Mouse (Mus musculus) cerebellum, adult 11 months (tissue): Measurements from ENCODE around the gene Tbl3.

Experiments
- DNase-seq: peaks from one replicate; pipeline ENCODE4 v3.0.0; 2022

The Tbl3 gene

GRCm38 (mm10) chr17:24706982-24707800 is at the start of gene Tbl3:
Gene Tbl3, minus strand, starts transcription at chr17:24707660.
- peak; percentile 87 for DNase-seq

GRCm38 (mm10) chr17:24752415-24753394 is 45.2 kb upstream of the Tbl3 start, which contains the start of gene Hs3st6:
Gene Hs3st6, plus strand, starts transcription at chr17:24752988.
- no peak for DNase-seq

GRCm38 (mm10) chr17:24751528-24751927 is 44.1 kb upstream of the Tbl3 start:
- no peak for DNase-seq

GRCm38 (mm10) chr17:24746986-24747385 is 39.5 kb upstream of the Tbl3 start:
- DNase-seq, result no peak

GRCm38 (mm10) chr17:24745526-24746497 is 38.4 kb upstream of the Tbl3 start:
- peak; percentile 58 for DNase-seq

- DNase-seq, result no peak
Measured at GRCm38 (mm10) chr17:24744381-24744780, 36.9 kb upstream of the Tbl3 start.

GRCm38 (mm10) chr17:24743896-24744295 is 36.4 kb upstream of the Tbl3 start:
- no peak for DNase-seq

- no peak for DNase-seq
Measured at GRCm38 (mm10) chr17:24742307-24742706, 34.8 kb upstream of the Tbl3 start.

GRCm38 (mm10) chr17:24739926-24740325 is 32.5 kb upstream of the Tbl3 start:
- DNase-seq, result no peak

- DNase-seq, result no peak
Measured at GRCm38 (mm10) chr17:24738238-24738637, 30.8 kb upstream of the Tbl3 start.

- DNase-seq, result no peak
Measured at GRCm38 (mm10) chr17:24737135-24737810, 29.8 kb upstream of the Tbl3 start.

- DNase-seq, result peak; percentile 89
Measured at GRCm38 (mm10) chr17:24736330-24737051, 29.0 kb upstream of the Tbl3 start, which contains the start of gene Msrb1. Gene Msrb1, plus strand, starts transcription at chr17:24736642.

- DNase-seq, result no peak
Measured at GRCm38 (mm10) chr17:24735446-24735845, 28.0 kb upstream of the Tbl3 start.

- no peak for DNase-seq
Measured at GRCm38 (mm10) chr17:24734513-24734912, 27.1 kb upstream of the Tbl3 start.

GRCm38 (mm10) chr17:24733434-24734050 is 26.1 kb upstream of the Tbl3 start:
- DNase-seq, result no peak

GRCm38 (mm10) chr17:24732233-24732935 is 24.9 kb upstream of the Tbl3 start:
- DNase-seq, result no peak

GRCm38 (mm10) chr17:24730787-24731186 is 23.3 kb upstream of the Tbl3 start:
- no peak for DNase-seq

GRCm38 (mm10) chr17:24729067-24729466 is 21.6 kb upstream of the Tbl3 start:
- no peak for DNase-seq

GRCm38 (mm10) chr17:24728184-24728583 is 20.7 kb upstream of the Tbl3 start:
- no peak for DNase-seq

- DNase-seq, result no peak
Measured at GRCm38 (mm10) chr17:24727618-24728017, 20.2 kb upstream of the Tbl3 start, which contains the start of gene Rpl3l. Gene Rpl3l, plus strand, starts transcription at chr17:24727820.
